Mouse (Mus musculus) heart, embryonic 14.5 days (tissue): ENCODE data around the gene Cers1. TPM values are rescaled to one million over a fixed set of nuclear protein-coding genes. Genes with fewer than 3 reads are reported as not detected.

Source experiments
- ATAC-seq: fragments of 200-750 bp; cut with Nextera tagmentation; 2 replicates; pipeline ENCODE4 v1.8.0; 2017; ENCODE audit warnings: low read depth, moderate TSS enrichment; ENCODE audit not compliant: insufficient number of reproducible peaks, insufficient read depth, low FRiP score
- H3K27ac ChIP-seq, 2 experiments: fragments of 200-500 bp in 1 of 2; fragments of 300-500 bp in 1 of 2; sonication (generic) in 1 of 2; replicated peaks in 1 of 2; 2 replicates each; pipeline ENCODE4 v1.5.1; 2012 to 2014; ENCODE audit warnings: low read depth in 2 of 2, low read length in 2 of 2, control low read depth in 1 of 2, mild to moderate bottlenecking in 1 of 2, mixed read lengths in 1 of 2; ENCODE audit not compliant: control insufficient read depth in 1 of 2, insufficient read depth in 1 of 2
- H3K27me3 ChIP-seq: fragments of 300-500 bp; sonication (generic); 2 replicates; pipeline ENCODE4 v1.6.1; 2014; ENCODE audit warnings: mild to moderate bottlenecking, low read length, control low read depth; ENCODE audit not compliant: control insufficient read depth, insufficient read depth
- H3K36me3 ChIP-seq: fragments of 300-500 bp; sonication (generic); 2 replicates; pipeline ENCODE4 v1.6.1; 2014; ENCODE audit warnings: mild to moderate bottlenecking, control low read depth, low read length, mixed read lengths; ENCODE audit not compliant: control insufficient read depth, insufficient read depth
- H3K4me1 ChIP-seq, 2 experiments: fragments of 200-500 bp in 1 of 2; fragments of 300-500 bp in 1 of 2; sonication (generic) in 1 of 2; 2 replicates each; pipeline ENCODE4 v1.6.1; 2012 to 2014; ENCODE audit warnings: low read length in 2 of 2, control low read depth in 1 of 2, mixed read lengths in 1 of 2; ENCODE audit not compliant: control insufficient read depth in 2 of 2, insufficient read depth in 2 of 2
- H3K4me2 ChIP-seq: fragments of 300-500 bp; sonication (generic); 2 replicates; pipeline ENCODE4 v1.6.1; 2014; ENCODE audit warnings: mild to moderate bottlenecking, low read length
- H3K4me3 ChIP-seq, 2 experiments: fragments of 200-500 bp in 1 of 2; fragments of 300-500 bp in 1 of 2; sonication (generic) in 1 of 2; 2 replicates each; pipeline ENCODE4 v1.5.1; 2012 to 2014; ENCODE audit warnings: low read length in 2 of 2, mild to moderate bottlenecking in 2 of 2, control low read depth in 1 of 2, low read depth in 1 of 2, moderate library complexity in 1 of 2; ENCODE audit not compliant: control insufficient read depth in 1 of 2, insufficient read depth in 1 of 2
- H3K9ac ChIP-seq: fragments of 300-500 bp; sonication (generic); 2 replicates; pipeline ENCODE4 v1.6.1; 2014; ENCODE audit warnings: mild to moderate bottlenecking, low read length
- H3K9me3 ChIP-seq: fragments of 300-500 bp; sonication (generic); 2 replicates; pipeline ENCODE4 v1.6.1; 2016; ENCODE audit warnings: low read length, control low read depth; ENCODE audit not compliant: control insufficient read depth
- WGBS: fragments of 180-500 bp; shearing (Covaris S2); extraction: QIAGEN DNeasy Blood & Tissue Kit; methylation state at CpG from one replicate; pipeline ENCODE4 v1.1.7; 2014; 5-methylcytosine and 5-hydroxymethylcytosine counted together
- polyA plus RNA-seq: library from polyadenylated mRNA; unstranded; fragments of >200 nt; fragmentation: Nextera tagmentation; extraction: Ambion mirVana; gene quantifications from 2 replicates; pipeline ENCODE4 v1.2.1, GENCODE M21; 2014

Gene Cers1
- polyA plus RNA-seq, 1 experiment from 2014 or later = 2.3 TPM

DNA sequence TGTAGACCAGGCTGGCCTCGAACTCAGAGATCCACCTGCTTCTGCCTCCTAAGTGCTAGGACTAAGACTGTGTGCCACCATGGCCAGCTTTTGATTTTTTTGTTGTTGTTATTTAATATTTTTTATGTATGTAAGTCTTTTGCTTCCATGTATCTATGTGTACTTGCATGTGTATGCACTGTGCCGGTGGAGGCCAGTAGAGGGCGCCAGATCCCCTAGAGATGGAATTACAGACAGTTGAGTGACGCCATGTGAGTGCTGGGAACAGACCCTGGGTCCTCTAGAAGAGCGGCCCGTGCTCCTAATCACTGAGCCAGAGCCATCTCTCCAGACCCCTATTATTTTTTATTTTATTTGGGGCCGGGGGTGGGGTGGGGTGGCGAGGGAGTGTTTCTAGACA is 28.8 kb upstream of the Cers1 start:
- no peak for ATAC-seq
- Histone ChIP-seq H3K4me3 (no peak overlapping the region), H3K36me3 (peaks cover 68% of the 10 kb centered on the region), H3K9me3 (no peaks in the 10 kb centered on the region), H3K27me3 (no peaks in the 10 kb centered on the region), H3K27ac (no peak overlapping the region), H3K4me2 (no peak overlapping the region), H3K4me1 (peaks cover under 1 to 8% of the 10 kb centered on the region in 2 experiments; a peak in 1 of 4 replicates), H3K9ac (no peak overlapping the region)
- WGBS = 86% methylated on average over 8 of the region's 8 CpGs

GRCm38 (mm10) chr8:70293988-70294405 is 21.6 kb upstream of the Cers1 start:
- Histone ChIP-seq H3K27ac (no peak overlapping the region), H3K36me3 (peaks cover 96% of the 10 kb centered on the region), H3K27me3 (no peaks in the 10 kb centered on the region), H3K4me3 (no peak overlapping the region), H3K9me3 (no peaks in the 10 kb centered on the region), H3K4me1 (no peaks in the 10 kb centered on the region), H3K9ac (no peak overlapping the region), H3K4me2 (no peak overlapping the region)
- no peak for ATAC-seq
- 64% methylated on average over 5 of the region's 5 CpGs for WGBS

DNA sequence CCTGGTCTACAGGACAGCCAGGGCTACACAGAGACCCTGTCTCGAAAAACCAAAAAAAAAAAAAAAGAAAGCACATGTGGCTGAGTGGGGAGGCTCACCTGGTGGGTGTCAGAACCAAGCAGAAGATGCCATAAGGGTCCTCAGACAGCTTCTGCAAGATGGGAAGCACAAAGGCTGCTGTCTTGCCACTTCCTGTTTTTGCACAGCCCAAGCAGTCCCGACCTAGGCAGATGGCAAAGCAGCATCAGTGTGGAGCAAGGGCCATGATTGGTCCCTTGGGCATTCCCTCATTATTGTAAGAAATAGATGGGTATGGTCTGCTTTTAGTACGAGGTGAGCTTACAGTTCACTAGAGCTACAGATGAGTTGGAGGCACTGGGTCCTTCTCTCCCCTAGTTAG is 14.7 kb upstream of the Cers1 start:
- ATAC-seq = no peak
- no peaks in the 10 kb centered on the region for H3K9me3 ChIP-seq
- peaks cover 61% of the 10 kb centered on the region for H3K36me3 ChIP-seq
- WGBS = 77% methylated on average over 3 of the region's 3 CpGs
- no peak overlapping the region for H3K9ac ChIP-seq
- no peaks in the 10 kb centered on the region for H3K27me3 ChIP-seq
- H3K4me3 ChIP-seq = no peak overlapping the region
- H3K4me2 ChIP-seq = no peak overlapping the region
- H3K4me1 ChIP-seq = peaks cover 8 to 17% of the 10 kb centered on the region in 2 experiments
- H3K27ac ChIP-seq = no peak overlapping the region

DNA sequence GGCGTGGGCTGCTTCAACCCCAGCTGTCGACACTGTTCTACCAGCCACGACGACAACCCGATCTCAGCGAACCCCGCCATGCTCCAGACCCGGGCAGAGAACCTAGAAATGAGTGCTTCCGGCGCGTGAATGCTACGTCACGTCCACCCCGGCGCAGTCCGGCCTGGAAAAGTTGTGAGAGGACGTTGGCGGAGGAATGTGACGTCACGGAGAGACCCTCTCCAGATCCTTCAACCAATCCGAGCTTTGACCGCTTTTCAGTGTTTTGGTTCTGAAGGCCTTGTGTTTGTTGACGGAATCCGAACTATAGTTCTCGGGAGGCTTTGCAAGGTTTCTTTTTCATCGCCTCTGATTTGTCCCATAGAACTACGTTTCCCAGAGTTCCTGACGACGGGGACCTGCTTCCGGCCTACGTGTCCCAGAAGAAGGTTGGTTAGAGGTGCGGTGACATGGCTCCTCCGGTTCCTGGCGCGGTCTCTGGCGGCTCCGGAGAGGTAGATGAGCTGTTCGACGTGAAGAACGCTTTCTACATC is 13.2 kb upstream of the Cers1 start, which contains the start of the genes Ddx49 and Cope:
TSS of gene Ddx49 (minus strand) at position 132 of the 533 bp plus-strand sequence.
TSS of gene Cope (plus strand) at position 161 of the 533 bp plus-strand sequence.
- WGBS = under 1% methylated on average over 40 of the region's 40 CpGs

DNA sequence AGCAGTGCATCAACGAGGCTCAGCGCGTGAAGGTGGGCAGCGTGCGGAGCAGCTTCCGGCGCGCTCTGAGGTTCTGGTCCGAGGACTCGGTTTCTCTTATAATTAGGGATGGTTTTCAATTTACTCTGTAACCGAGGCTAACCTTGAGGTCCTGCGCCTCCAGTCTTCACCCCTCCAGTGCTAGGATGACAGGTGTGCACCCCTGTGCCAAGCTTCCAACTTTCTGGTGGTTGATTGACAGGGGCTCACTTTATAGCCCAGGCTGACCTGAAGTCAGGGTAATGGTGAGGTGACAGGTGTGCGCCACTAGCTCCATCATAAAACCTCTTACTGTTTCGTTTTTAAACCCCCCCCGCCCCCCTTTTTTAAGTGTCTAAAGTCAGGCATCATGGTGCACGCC is 12.7 kb upstream of the Cers1 start:
- H3K4me3 ChIP-seq = peak overlapping the region; percentile 92 to 96
- peak overlapping the region; percentile 95 for H3K4me2 ChIP-seq
- H3K27me3 ChIP-seq = no peaks in the 10 kb centered on the region
- 4% methylated on average over 16 of the region's 16 CpGs for WGBS
- peaks cover 8 to 17% of the 10 kb centered on the region in 2 experiments for H3K4me1 ChIP-seq
- peaks cover 61% of the 10 kb centered on the region for H3K36me3 ChIP-seq
- no peaks in the 10 kb centered on the region for H3K9me3 ChIP-seq
- no peak; the same call in 1 of the 2 replicates for ATAC-seq
- H3K27ac ChIP-seq = peak overlapping the region; percentile 60 to 77
- H3K9ac ChIP-seq = peak overlapping the region; percentile 98

More for the DNA sequence above, 13.2 kb upstream of the Cers1 start, which contains the start of the genes Ddx49 and Cope:
- Histone ChIP-seq H3K36me3 (peaks cover 61% of the 10 kb centered on the region), H3K4me1 (peaks cover 8 to 17% of the 10 kb centered on the region in 2 experiments), H3K27me3 (no peaks in the 10 kb centered on the region), H3K4me2 (peak within 1 kb of the TSS; percentile 95), H3K4me3 (peak within 1 kb of the TSS; percentile 92 to 96), H3K9ac (peak within 1 kb of the TSS; percentile 98), H3K27ac (peak within 1 kb of the TSS; percentile 60 to 77), H3K9me3 (no peaks in the 10 kb centered on the region)
- peak; percentile 83 for ATAC-seq

GRCm38 (mm10) chr8:70309311-70309710 is 6.3 kb upstream of the Cers1 start:
- no peak overlapping the region for H3K9ac ChIP-seq
- H3K27me3 ChIP-seq = no peaks in the 10 kb centered on the region
- no peak overlapping the region for H3K4me3 ChIP-seq
- WGBS = 38% methylated on average over 2 of the region's 2 CpGs
- no peak for ATAC-seq
- no peak overlapping the region for H3K27ac ChIP-seq
- no peaks in the 10 kb centered on the region for H3K9me3 ChIP-seq
- H3K4me2 ChIP-seq = no peak overlapping the region
- peaks cover 93% of the 10 kb centered on the region for H3K36me3 ChIP-seq
- H3K4me1 ChIP-seq = no peaks in the 10 kb centered on the region

GRCm38 (mm10) chr8:70313399-70313798 is 2.2 kb upstream of the Cers1 start:
- ATAC-seq = no peak
- 62% methylated on average over 2 of the region's 2 CpGs for WGBS
- H3K36me3 ChIP-seq = peaks cover 52% of the 10 kb centered on the region

More at GRCm38 (mm10) chr8:70313399-70313798, 2.2 kb upstream of the Cers1 start:
- Histone ChIP-seq H3K4me3 (no peak overlapping the region), H3K9me3 (no peaks in the 10 kb centered on the region), H3K27ac (no peak overlapping the region), H3K27me3 (peaks cover 5% of the 10 kb centered on the region; the same call in 1 of the 2 replicates), H3K4me2 (no peak overlapping the region), H3K4me1 (peaks cover 14 to 20% of the 10 kb centered on the region in 2 experiments), H3K9ac (no peak overlapping the region)
